Mouse (Mus musculus) lung, embryonic 14.5 days (tissue): ENCODE measurements at regions not wholly inside any gene's neighbourhood (a gene's known extent, or its start where the extent isn't known, plus 50 kb on each side); places are given as distances from the start of the nearest gene placed in this dataset.

Source experiments
- ATAC-seq: fragments of 200-750 bp; cut with Nextera tagmentation; 2 replicates; pipeline ENCODE4 v1.8.0; 2017; ENCODE audit warnings: mild to moderate bottlenecking, moderate TSS enrichment, moderate library complexity; ENCODE audit not compliant: insufficient read depth
- DNase-seq: peaks from one replicate; pipeline ENCODE4 v3.0.0-alpha.2; 2015
- H3K27ac ChIP-seq: fragments of 300-500 bp; sonication (generic); 2 replicates; pipeline ENCODE4 v1.5.1; 2014; ENCODE audit warnings: low read depth, mild to moderate bottlenecking, moderate library complexity
- H3K27me3 ChIP-seq: fragments of 300-500 bp; sonication (generic); 2 replicates; pipeline ENCODE4 v1.6.1; 2014; ENCODE audit warnings: low read length, control low read depth; ENCODE audit not compliant: insufficient read depth
- H3K36me3 ChIP-seq: fragments of 300-500 bp; sonication (generic); 2 replicates; pipeline ENCODE4 v1.6.1; 2014; ENCODE audit warnings: control low read depth; ENCODE audit not compliant: insufficient read depth
- H3K4me1 ChIP-seq: fragments of 300-500 bp; sonication (generic); 2 replicates; pipeline ENCODE4 v1.6.1; 2014; ENCODE audit warnings: antibody characterized with exemption, control low read depth; ENCODE audit not compliant: insufficient read depth
- H3K4me2 ChIP-seq: fragments of 300-500 bp; sonication (generic); 2 replicates; pipeline ENCODE4 v1.6.1; 2014; ENCODE audit warnings: mild to moderate bottlenecking
- H3K4me3 ChIP-seq: fragments of 300-500 bp; sonication (generic); 2 replicates; pipeline ENCODE4 v1.5.1; 2014; ENCODE audit warnings: low read depth, low read length
- H3K9ac ChIP-seq: fragments of 300-500 bp; sonication (generic); 2 replicates; pipeline ENCODE4 v1.6.1; 2014
- H3K9me3 ChIP-seq: fragments of 300-500 bp; sonication (generic); 2 replicates; pipeline ENCODE4 v1.6.1; 2016; ENCODE audit warnings: low read depth, low read length, control low read depth
- CTCF ChIP-seq: IDR thresholded peaks from 2 replicates; pipeline ENCODE4 v1.5.1; 2016; ENCODE audit warnings: antibody characterized with exemption, low read depth
- WGBS: fragments of 180-500 bp; shearing (Covaris S2); extraction: QIAGEN DNeasy Blood & Tissue Kit; methylation state at CpG from one replicate; pipeline ENCODE4 v1.1.7; 2014; 5-methylcytosine and 5-hydroxymethylcytosine counted together

DNA sequence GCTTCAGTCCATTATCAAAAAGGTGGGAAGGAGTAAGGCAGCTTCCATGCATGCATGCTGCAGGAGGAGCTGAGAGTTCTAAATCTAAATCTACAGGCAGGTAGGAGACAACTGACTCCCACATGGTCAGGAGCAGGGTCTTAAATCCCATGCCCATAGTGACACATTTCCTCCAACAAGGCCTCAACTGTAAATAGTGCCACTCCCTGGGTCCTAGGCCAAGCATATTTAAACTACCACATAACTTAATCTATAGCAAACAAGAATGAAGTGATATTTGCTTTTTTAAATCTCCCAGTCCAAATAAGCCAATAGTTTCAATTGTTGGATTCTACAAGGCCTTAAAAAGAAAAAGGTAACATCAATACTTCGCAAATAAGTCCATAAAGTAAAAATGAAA, 1345.4 kb upstream of the Dsel start:
- WGBS, result 78% methylated on average over 1 of the region's 1 CpGs
- TF ChIP-seq CTCF, result no peak
- no peaks in the 10 kb centered on the region for H3K4me1 ChIP-seq
- no peaks in the 10 kb centered on the region for H3K36me3 ChIP-seq
- no peak overlapping the region for H3K27ac ChIP-seq
- H3K9me3 ChIP-seq, result no peaks in the 10 kb centered on the region
- no peak overlapping the region for H3K4me2 ChIP-seq
- H3K27me3 ChIP-seq, result no peaks in the 10 kb centered on the region
- no peak for ATAC-seq
- H3K9ac ChIP-seq, result no peak overlapping the region
- no peak overlapping the region for H3K4me3 ChIP-seq
- DNase-seq, result no peak

- DNase-seq (no peak), ATAC-seq (no peak)
- Histone ChIP-seq H3K4me1 (no peaks in the 10 kb centered on the region), H3K27me3 (no peaks in the 10 kb centered on the region), H3K4me3 (no peak overlapping the region), H3K4me2 (no peak overlapping the region), H3K36me3 (no peaks in the 10 kb centered on the region), H3K27ac (no peak overlapping the region), H3K9ac (no peak overlapping the region), H3K9me3 (no peaks in the 10 kb centered on the region)
- WGBS, result 81% methylated on average over 1 of the region's 1 CpGs
- TF ChIP-seq CTCF, result no peak
These were observed 1339.3 kb upstream of the Dsel start for GRCm38 (mm10) chr1:113204019-113204418.

GRCm38 (mm10) chr1:113194116-113194812, 1329.5 kb upstream of the Dsel start:
- Histone ChIP-seq H3K9me3 (no peaks in the 10 kb centered on the region), H3K27me3 (no peaks in the 10 kb centered on the region), H3K27ac (no peak overlapping the region), H3K36me3 (no peaks in the 10 kb centered on the region), H3K4me1 (no peaks in the 10 kb centered on the region), H3K9ac (no peak overlapping the region), H3K4me2 (no peak overlapping the region), H3K4me3 (no peak overlapping the region)
- no peak for TF ChIP-seq CTCF
- ATAC-seq (no peak), DNase-seq (no peak)
- WGBS, result 58% methylated on average over 1 of the region's 1 CpGs

DNA sequence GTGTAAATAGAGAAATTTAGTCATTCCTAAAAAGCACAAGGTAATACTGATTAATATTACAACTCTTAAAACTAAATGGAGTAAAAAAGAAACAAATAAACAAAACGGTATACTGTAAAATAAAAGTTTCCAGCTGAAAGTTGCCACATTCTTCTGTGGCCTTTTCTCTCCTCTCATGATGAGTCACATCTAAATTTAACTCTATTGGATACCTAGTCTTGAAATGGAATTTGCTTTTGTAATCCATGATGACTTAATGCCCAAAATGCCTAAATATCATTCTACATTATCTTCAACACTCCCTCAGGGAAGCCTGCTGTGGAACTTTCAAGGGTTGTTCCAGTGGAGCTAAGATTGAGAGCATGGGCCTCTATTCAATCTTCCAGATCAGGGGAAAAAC, 1298.5 kb upstream of the Dsel start:
- ATAC-seq (no peak), DNase-seq (no peak)
- TF ChIP-seq CTCF, result no peak
- H3K36me3 ChIP-seq, result no peaks in the 10 kb centered on the region
- no peaks in the 10 kb centered on the region for H3K4me1 ChIP-seq
- no peak overlapping the region for H3K4me2 ChIP-seq
- no peaks in the 10 kb centered on the region for H3K9me3 ChIP-seq
- no peaks in the 10 kb centered on the region for H3K27me3 ChIP-seq
- H3K4me3 ChIP-seq, result no peak overlapping the region
- H3K9ac ChIP-seq, result no peak overlapping the region
- no peak overlapping the region for H3K27ac ChIP-seq
- 85% methylated on average over 1 of the region's 1 CpGs for WGBS
